Mouse (Mus musculus) left cerebral cortex, postnatal 10 days (tissue): ENCODE measurements around the gene Ehbp1. TPM values are rescaled to one million over a fixed set of nuclear protein-coding genes. Genes with fewer than 3 reads are reported as not detected.

Experiments
- DNase-seq, 2 experiments: peaks; one replicate each; pipeline ENCODE4 v3.0.0; 2021 to 2022; ENCODE audit warnings: low spot score in 2 of 2, mixed read lengths in 1 of 2; ENCODE audit errors: extremely low spot score in 1 of 2
- intact Hi-C: fragments of 180-260 bp; cut with DNase I; formaldehyde crosslinking; loops from one replicate; pipeline ENCODE4 v1.15.1; 2025
- total RNA-seq, 2 experiments: library from RNA; stranded (reverse); gene quantifications; 2 replicates each; pipeline ENCODE4 v1.2.3; 2021

Ehbp1 gene
- total RNA-seq, 2 experiments from 2014 or later = 66.2 to 68.6 TPM

DNA sequence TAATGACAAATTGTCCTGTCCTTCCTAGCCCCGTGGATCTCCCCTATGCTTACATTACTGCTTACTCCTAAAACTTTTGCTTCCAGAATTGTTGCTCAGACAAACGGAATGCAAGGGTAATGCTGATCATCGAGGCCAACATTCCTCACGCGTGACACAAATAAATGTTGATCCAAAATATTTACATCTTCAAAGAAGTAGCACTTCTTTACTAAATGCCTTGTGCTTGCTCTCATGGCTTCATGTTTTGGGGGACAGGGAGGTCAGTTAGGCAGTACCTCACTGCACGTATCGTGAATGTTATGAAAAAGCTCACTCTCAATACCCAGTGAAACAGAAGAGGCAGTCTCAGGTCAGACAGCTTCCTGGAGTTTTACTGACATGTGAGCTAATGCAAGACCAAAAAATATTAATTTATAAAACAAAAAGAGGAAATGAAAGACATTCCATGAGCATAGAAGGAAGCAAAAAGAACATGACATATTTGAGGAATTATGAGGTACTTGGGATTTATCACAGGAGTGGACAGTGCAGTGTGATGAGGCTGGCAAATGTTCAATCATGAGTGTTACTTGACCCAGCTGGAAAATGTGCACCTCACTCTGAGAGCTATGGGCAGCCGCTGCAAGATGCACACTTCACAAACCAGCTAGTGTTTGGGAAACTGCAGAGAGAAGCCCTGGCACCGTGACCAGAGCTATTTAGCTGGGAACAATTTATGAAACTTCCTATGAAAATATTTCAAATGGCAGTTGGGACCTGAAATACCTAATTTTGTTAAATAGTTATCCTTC is 187.4 kb downstream of the Ehbp1 start:
- no peak for DNase-seq
- intact Hi-C loops = no loop called here

- DNase-seq = no peak
- intact Hi-C loops = no loop called here
Measured at GRCm38 (mm10) chr11:22140737-22141136, 201.4 kb downstream of the Ehbp1 start.

DNA sequence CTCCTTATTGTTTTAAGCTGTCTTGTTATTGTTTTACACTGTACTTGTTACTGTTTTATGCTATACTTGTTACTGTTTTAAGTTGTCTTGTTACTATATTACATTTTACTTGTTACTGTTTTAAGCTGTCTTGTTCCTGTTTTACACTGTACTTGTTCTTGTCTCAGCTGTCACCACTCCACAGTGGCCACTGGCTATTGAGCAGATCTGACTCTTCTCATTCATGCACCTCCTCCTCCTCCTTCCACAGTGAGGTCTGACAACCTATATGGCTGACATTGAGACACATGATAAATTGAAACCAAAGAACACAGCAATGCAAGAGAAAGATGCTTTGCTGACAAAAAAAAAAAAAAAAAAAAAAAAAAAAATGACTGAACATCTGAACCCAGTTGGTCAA is 203.6 kb downstream of the Ehbp1 start:
- no peak for DNase-seq
- intact Hi-C loops = no loop called here

- intact Hi-C loops = no loop called here
- DNase-seq = no peak
Measured at GRCm38 (mm10) chr11:22125188-22125587, 216.9 kb downstream of the Ehbp1 start.

DNA sequence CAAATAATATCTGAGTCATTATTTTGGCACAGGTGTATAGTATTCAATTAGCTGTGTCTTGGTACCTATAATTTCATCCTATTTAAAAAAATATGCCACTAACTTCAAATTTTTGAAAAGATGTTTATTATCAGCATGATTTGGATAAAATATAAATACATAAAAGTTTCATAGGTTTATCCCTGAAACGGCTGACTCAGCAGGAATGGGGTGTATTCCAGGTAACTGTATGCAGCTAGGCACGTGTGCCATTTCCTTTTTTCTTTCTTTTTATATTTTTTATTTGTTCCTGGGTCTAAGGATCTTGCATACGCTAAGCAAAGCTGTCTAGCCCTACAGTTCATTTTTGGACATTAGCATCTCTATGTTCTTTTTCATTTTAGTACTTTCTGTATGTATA is 223.2 kb downstream of the Ehbp1 start:
- no peak for DNase-seq
- intact Hi-C loops = no loop called here

GRCm38 (mm10) chr11:22112161-22112560 is 229.9 kb downstream of the Ehbp1 start:
- intact Hi-C loops = no loop called here
- DNase-seq = no peak

GRCm38 (mm10) chr11:22089346-22089745 is 252.7 kb downstream of the Ehbp1 start:
- no peak for DNase-seq
- intact Hi-C loops = no loop called here

DNA sequence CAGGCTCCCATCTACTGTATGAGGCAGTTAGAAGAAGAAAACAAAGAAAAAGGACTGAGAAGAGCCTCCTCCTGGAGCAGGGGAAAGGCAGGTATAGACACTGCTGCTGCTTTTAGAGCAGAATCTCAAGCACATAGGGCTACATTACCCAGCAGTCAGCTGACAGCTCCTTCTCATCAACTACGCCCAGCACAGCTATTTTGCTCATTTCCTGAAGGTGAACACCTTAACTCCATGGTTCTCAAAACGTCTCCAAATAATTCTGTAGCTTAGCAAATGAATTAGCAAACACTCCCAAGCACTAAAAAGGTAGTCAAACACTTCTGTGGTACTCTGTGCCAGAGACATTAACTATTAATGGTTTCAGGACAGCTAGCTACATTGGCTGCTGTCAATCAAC is 278.7 kb downstream of the Ehbp1 start:
- DNase-seq = no peak
- intact Hi-C loops = no loop called here

DNA sequence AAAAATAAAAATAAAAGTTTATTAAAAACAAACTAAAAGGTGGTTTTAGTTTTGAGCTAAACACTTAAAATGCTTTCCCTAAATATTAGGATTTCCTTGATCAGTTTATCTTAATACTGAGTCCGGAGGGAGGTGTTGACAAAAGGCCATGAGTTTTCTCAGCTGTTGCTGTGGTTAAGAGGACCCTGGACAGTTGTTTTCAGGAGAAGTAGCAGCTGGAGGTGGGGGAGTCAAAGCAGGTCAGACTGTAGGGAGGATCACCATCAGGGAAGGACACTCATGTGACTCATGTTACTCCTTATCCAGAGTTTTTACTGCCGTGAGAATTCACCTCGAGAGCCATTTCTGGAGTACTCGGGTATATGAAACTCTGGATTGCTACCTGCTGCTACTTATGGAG is 280.4 kb downstream of the Ehbp1 start:
- DNase-seq = no peak
- intact Hi-C loops = no loop called here

- intact Hi-C loops = no loop called here
- DNase-seq = no peak
Measured at GRCm38 (mm10) chr11:22057538-22057937, 284.6 kb downstream of the Ehbp1 start.

GRCm38 (mm10) chr11:22055908-22056307 is 286.2 kb downstream of the Ehbp1 start:
- intact Hi-C loops = no loop called here
- no peak for DNase-seq

DNA sequence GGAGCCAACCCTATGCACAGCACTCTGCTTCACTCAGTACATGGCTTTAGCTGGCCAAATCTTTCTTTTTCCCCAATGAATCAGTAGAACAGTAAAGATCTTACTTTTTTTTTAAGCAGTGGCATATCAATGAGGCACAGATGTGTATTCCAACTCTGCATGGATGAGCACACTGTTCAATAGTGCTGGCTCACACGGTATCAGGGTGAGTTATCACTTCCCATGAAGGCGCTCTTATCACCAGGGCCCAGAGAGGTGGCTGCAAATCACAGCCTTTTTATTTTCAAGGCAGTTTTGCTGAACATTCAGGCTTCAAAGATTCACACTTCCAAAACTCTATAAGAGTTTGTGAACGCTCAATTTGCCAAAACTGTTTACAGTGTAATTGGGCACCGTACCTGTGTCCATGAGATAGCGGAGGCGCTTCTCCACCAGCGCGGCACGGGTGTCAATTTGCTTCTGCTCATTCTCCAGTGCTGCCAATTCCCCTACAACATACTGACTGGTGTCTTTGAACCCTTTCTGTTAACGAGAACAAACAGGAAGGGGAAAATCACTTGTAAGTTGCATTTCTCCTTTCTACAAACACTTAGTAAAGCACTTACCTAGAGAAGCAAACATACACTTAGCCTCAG is 288.9 kb downstream of the Ehbp1 start:
- DNase-seq = no peak
- intact Hi-C loops = no loop called here

- intact Hi-C loops = no loop called here
- no peak for DNase-seq
Measured at GRCm38 (mm10) chr11:22050864-22051263, 291.2 kb downstream of the Ehbp1 start.

DNA sequence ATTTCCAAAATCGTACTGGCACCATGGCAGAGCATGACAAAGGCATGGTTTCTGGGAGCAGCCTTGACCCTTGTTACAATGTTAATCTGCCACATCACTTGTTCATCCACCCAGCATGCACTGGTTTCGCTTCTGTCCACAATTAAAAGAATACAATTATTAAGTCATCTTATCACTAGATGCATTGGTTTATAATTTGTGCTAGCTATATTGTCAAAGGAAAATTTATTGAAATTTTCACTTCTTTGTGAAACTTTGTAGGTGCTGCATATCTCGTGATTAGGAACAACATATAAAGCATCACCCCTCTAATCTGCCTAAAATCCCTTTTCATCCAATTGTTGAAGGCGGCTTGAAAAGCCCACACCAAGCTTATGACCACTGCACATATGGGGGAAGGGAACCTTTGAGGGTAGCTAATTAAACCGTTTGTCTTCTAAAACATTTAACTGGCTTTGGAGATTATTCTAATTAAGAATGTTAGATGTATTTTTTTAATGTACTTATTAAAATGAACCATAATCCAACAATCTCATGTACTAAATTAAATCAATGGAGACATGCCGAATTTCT is 302.2 kb downstream of the Ehbp1 start:
- no peak for DNase-seq
- intact Hi-C loops = no loop called here

GRCm38 (mm10) chr11:22034564-22035105 is 307.5 kb downstream of the Ehbp1 start:
- no peak for DNase-seq
- intact Hi-C loops = no loop called here

DNA sequence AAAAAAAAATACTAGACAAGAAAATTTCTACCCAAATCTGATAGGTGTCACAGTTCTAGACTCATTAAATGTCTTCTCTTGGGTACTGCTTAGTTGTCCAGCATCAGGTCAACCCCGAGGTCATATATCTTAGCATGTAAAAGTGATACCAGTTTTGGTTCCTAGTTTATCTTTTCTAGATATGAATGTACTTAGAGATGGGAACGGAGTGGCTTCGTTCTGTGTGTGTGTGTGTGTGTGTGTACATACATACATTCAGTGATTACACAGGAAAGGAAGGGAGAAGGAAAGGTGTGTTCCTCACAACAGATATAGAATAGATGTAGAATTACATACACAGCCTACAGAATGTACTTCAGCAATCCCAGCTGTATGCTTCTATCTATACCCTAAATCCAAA is 308.5 kb downstream of the Ehbp1 start:
- intact Hi-C loops = no loop called here
- DNase-seq = no peak

GRCm38 (mm10) chr11:22020602-22021001 is 321.5 kb downstream of the Ehbp1 start:
- intact Hi-C loops = no loop called here
- no peak for DNase-seq

DNA sequence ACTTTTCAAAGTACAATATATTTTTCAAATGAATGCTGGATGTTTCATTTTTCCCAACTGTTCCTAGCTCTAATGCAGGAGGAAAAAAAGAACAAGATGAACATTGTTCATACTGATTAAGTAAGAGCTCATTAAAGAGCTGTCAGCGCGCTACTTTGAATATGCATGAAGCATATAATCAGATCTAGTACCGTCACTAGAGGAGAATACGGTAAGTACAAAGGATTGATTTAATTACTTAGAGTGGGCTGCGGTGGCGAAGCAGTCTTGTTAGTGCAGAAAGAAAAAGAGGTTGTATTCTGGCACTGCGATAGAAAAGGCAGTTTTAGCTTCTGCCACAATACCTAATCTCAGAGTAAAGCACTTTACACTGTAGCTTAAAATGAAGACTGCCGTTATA is 324.6 kb downstream of the Ehbp1 start:
- DNase-seq = peak in 1 of 2 experiments; percentile 16
- intact Hi-C loops = no loop called here

DNA sequence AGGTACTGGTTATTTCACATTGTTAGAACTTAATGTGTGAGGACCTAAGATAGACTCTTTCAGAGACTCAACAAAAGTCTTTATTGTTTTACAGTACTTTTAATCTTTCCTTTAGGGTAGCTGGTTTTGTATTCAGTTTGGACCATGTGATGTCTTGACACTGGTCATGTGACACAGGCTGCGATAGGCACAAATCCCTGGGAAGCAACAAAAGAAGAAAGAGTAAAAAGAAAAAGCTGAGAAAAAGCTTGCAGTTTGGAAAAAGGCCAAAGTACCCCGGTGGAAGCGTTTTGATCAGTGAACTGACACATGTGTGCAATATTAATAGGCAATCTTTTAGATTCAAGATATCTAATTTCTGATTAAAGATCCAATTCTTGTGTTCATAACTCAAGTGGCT is 325.8 kb downstream of the Ehbp1 start:
- intact Hi-C loops = no loop called here
- DNase-seq = no peak

DNA sequence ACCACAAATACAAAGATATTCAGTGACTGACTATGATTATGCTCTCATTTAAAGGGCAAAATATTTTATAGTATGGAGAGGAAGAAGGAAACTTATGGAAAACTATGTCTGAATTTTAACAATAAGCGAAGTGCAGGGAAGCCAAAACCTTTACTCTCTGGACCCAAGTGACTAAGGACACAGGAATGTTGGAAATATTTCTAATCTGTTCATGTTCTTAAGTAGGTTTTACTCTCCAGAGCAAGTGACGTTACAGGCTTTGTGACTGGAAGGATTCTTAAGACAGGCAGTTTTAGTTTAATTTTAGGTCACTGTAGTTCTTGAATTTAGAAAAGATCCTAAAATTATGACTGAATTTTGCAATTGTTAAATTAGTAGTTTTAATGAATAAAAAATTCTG is 333.3 kb downstream of the Ehbp1 start:
- intact Hi-C loops = no loop called here
- DNase-seq = no peak
